Mouse (Mus musculus) ES-E14 (cell line): ENCODE data around the gene Ctse. TPM values are rescaled to one million over a fixed set of nuclear protein-coding genes. Genes with fewer than 3 reads are reported as not detected.

Source experiments
- DNase-seq: peaks from one replicate; pipeline ENCODE4 v3.0.0-alpha.2; 2013; ENCODE audit warnings: low read depth, low spot score
- H3K27ac ChIP-seq: 2 replicates; pipeline ENCODE4 v1.5.1; 2012; ENCODE audit warnings: low read depth, mild to moderate bottlenecking, low read length, moderate library complexity, mixed read lengths; ENCODE audit not compliant: poor library complexity, insufficient read depth, severe bottlenecking
- H3K36me3 ChIP-seq: 2 replicates; pipeline ENCODE4 v1.6.1; 2012; ENCODE audit warnings: mild to moderate bottlenecking, low read length, moderate library complexity, mixed read lengths; ENCODE audit not compliant: control insufficient read depth, poor library complexity, insufficient read depth, severe bottlenecking
- H3K4me1 ChIP-seq, 2 experiments: fragments of 150-350 bp in 1 of 2; sonication (generic) in 1 of 2; 2 replicates each; pipeline ENCODE4 v1.6.1; 2012; ENCODE audit warnings: low read length in 2 of 2, mild to moderate bottlenecking in 1 of 2, mixed read lengths in 1 of 2; ENCODE audit not compliant: control insufficient read depth in 2 of 2, insufficient read depth in 2 of 2, poor library complexity in 1 of 2
- H3K4me3 ChIP-seq, 2 experiments: fragments of 150-350 bp in 1 of 2; sonication (generic) in 1 of 2; 2 replicates each; pipeline ENCODE4 v1.5.1; 2012; ENCODE audit warnings: low read length in 2 of 2, low read depth in 1 of 2, mild to moderate bottlenecking in 1 of 2, mixed read lengths in 1 of 2; ENCODE audit not compliant: insufficient read depth in 1 of 2, poor library complexity in 1 of 2, severe bottlenecking in 1 of 2
- H3K9ac ChIP-seq: 2 replicates; pipeline ENCODE4 v1.6.1; 2012; ENCODE audit warnings: low read depth, mild to moderate bottlenecking, low read length, mixed read lengths; ENCODE audit not compliant: poor library complexity, insufficient read depth, severe bottlenecking
- H3K9me3 ChIP-seq: fragments of 150-350 bp; sonication (generic); 2 replicates; pipeline ENCODE4 v1.6.1; 2012; ENCODE audit warnings: low read depth, mild to moderate bottlenecking, low read length; ENCODE audit not compliant: control insufficient read depth, insufficient read depth
- CHD2 ChIP-seq: IDR thresholded peaks from 2 replicates; pipeline ENCODE4 v1.6.1; 2014; ENCODE audit warnings: mild to moderate bottlenecking, low read depth, low read length, inconsistent platforms
- HCFC1 ChIP-seq: IDR thresholded peaks from 2 replicates; pipeline ENCODE4 v1.6.1; 2012; ENCODE audit warnings: low read length, inconsistent platforms, borderline replicate concordance; ENCODE audit not compliant: insufficient read depth
- MAFK ChIP-seq: IDR thresholded peaks from 2 replicates; pipeline ENCODE4 v1.6.1; 2014; ENCODE audit warnings: mild to moderate bottlenecking, low read depth, low read length, inconsistent platforms; ENCODE audit not compliant: insufficient read depth
- ZC3H11A ChIP-seq: IDR thresholded peaks from 2 replicates; pipeline ENCODE4 v1.6.1; 2012; ENCODE audit warnings: low read depth, mild to moderate bottlenecking, inconsistent platforms, low read length, borderline replicate concordance
- ZNF384 ChIP-seq: IDR thresholded peaks from 2 replicates; pipeline ENCODE4 v1.6.1; 2012; ENCODE audit warnings: low read depth, low read length, inconsistent platforms
- in situ Hi-C, 2 experiments: fragments of 600-800 bp; cut with MboI; formaldehyde crosslinking; loops; one replicate each; pipeline ENCODE4 v1.15.1; 2025; ENCODE audit warnings: low sequenced_read_pairs in 2 of 2, inconsistent platforms in 1 of 2; ENCODE audit not compliant: unreplicated experiment in 2 of 2
- total RNA-seq: library from RNA; depleted of rRNA; stranded (reverse); fragments of 300-350 nt; gene quantifications from 2 replicates; pipeline ENCODE4 v1.2.3, GENCODE M21; 2012

Gene Ctse
- total RNA-seq, 1 experiment: not detected

DNA sequence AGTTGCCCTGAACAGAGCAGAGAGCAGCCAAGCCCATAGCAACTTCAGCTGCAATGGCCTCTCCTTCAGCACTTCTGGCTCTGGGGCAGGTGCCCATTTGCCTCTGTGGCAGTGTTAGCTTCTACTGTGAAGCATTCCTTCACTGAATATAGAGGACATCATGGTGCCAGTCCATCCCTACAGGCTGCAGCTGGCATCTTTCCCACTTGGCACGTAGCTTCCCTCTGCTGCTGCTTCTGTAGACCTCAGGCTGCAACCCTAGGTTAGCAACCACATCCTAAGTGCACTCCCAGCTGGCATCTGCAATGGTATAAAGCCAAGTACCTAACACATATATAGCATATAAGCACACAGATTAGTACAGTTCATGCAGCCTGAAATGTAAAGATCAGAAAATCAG lies 27.8 kb downstream of the Ctse start:
- Histone ChIP-seq H3K36me3 (no peaks in the 10 kb centered on the region), H3K9ac (no peak overlapping the region), H3K4me3 (no peak overlapping the region), H3K27ac (no peak overlapping the region), H3K4me1 (no peaks in the 10 kb centered on the region), H3K9me3 (no peaks in the 10 kb centered on the region)
- no peak for TF ChIP-seq ZC3H11A
- in situ Hi-C loops: no loop called here
- DNase-seq: no peak

DNA sequence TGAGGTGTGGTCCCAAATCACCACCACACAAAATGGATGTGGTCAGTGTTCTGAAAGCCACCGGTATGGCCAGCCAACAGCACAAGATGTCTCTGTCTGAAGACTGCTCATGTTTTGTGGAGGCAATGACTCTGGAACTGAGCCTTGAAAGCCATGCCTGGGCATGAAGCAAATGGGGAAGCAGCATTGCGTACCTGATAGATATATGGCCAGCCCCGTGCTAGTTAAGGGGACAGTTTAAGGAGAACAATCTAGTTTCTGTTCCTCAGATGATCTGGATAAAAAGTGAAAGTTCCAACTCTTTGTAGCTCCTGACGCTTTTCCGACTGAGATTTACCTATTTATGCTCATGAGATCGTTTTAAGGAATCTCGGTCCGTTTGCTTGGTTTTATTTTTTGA lies 33.0 kb downstream of the Ctse start:
- no peak for TF ChIP-seq HCFC1
- no peak for TF ChIP-seq ZNF384
- no peak for TF ChIP-seq CHD2
- no peak for TF ChIP-seq MAFK
- no peak for TF ChIP-seq ZC3H11A

DNA sequence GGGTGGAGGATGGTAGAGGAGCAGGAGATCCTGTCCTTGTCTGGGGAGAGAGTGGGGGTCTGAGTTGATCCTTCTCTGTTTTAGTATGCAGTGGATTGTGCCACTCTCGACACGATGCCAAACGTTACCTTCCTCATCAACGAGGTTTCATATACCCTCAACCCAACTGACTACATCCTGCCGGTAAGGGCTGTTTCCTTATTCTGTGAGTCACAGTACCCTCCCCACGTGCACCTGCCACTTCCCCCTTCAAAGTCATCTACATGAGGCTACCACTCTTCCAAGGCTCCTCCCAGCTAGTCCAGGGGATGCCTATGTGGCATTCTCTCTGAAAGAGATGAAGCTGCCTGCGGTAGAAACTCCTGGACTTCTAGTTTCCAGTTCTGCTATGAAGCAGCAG lies 34.3 kb downstream of the Ctse start:
- in situ Hi-C loops: no loop called here
- no peak for DNase-seq
- Histone ChIP-seq H3K4me1 (no peaks in the 10 kb centered on the region), H3K9me3 (no peaks in the 10 kb centered on the region), H3K9ac (no peak overlapping the region), H3K4me3 (no peak overlapping the region), H3K27ac (no peak overlapping the region), H3K36me3 (no peaks in the 10 kb centered on the region)
- TF ChIP-seq ZNF384: no peak

More for the DNA sequence above, 33.0 kb downstream of the Ctse start:
- Histone ChIP-seq H3K27ac (no peak overlapping the region), H3K9ac (no peak overlapping the region), H3K36me3 (no peaks in the 10 kb centered on the region), H3K9me3 (no peaks in the 10 kb centered on the region), H3K4me1 (no peaks in the 10 kb centered on the region), H3K4me3 (no peak overlapping the region)
- in situ Hi-C loops: no loop called here
- DNase-seq: no peak

DNA sequence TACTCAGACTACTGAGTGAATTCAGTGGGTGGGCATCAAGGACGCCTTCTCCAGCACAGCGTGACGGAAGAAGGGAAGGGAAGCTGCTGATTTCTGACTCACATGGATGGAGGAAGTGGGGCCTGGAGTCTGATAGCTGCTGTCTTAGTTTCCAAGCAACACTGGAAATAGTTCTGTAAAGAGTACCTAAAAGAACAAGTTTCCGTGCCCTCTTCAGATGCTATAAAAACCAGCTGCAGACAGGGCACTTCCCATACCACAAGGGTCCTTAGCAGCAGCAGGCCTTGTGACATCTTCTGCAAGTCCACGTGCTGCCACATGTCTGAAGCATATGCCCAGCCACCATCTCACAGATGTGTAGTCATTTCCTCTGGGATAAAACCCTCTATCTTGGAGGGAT lies 41.5 kb downstream of the Ctse start:
- Histone ChIP-seq H3K4me1 (no peaks in the 10 kb centered on the region), H3K9ac (no peak overlapping the region), H3K27ac (no peak overlapping the region), H3K4me3 (no peak overlapping the region), H3K36me3 (no peaks in the 10 kb centered on the region), H3K9me3 (no peaks in the 10 kb centered on the region)
- in situ Hi-C loops: no loop called here
- TF ChIP-seq ZNF384 (no peak), MAFK (no peak), CHD2 (no peak), HCFC1 (no peak), ZC3H11A (no peak)
- DNase-seq: no peak

DNA sequence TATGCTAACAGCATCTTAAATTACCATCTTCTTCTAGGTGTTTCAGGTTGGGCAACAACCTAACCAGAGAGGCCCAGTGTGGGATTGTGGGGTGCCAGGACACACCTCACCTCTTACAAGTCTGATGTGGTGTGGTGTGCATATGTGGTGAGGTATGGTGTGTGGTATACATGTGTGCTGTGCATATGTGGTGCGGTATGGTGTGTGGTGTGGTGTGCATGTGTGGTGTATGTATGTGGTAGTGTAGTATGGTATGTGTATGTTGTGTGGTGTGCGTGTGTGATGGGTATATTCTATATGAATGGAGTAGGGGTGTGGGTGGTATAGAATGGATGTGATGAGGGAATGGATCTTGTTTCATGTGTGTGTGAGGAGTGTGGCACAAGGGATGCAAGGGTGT lies 49.6 kb downstream of the Ctse start:
- no peak overlapping the region for H3K9ac ChIP-seq
- H3K27ac ChIP-seq: no peak overlapping the region
- no peaks in the 10 kb centered on the region for H3K4me1 ChIP-seq
- H3K36me3 ChIP-seq: no peaks in the 10 kb centered on the region
- no peak for TF ChIP-seq ZNF384
- no peak for TF ChIP-seq ZC3H11A
- no peak for TF ChIP-seq CHD2
- TF ChIP-seq HCFC1: no peak
- in situ Hi-C loops: no loop called here
- no peak for DNase-seq
- no peaks in the 10 kb centered on the region for H3K9me3 ChIP-seq
- H3K4me3 ChIP-seq: no peak overlapping the region
